Mouse (Mus musculus) hindbrain, embryonic 16.5 days (tissue): ENCODE data around the gene Cd3g. TPM values are rescaled to one million over a fixed set of nuclear protein-coding genes. Genes with fewer than 3 reads are reported as not detected.

ENCODE experiments used
- ATAC-seq: fragments of 200-750 bp; cut with Nextera tagmentation; 2 replicates; pipeline ENCODE4 v1.8.0; 2017; ENCODE audit warnings: moderate TSS enrichment, moderate library complexity
- H3K27ac ChIP-seq: fragments of 300-500 bp; sonication (generic); 2 replicates; pipeline ENCODE4 v1.5.1; 2014; ENCODE audit warnings: low read depth, mild to moderate bottlenecking, control low read depth, low read length, moderate library complexity
- H3K27me3 ChIP-seq: fragments of 300-500 bp; sonication (generic); replicated peaks from 2 replicates; pipeline ENCODE4 v1.6.1; 2014; ENCODE audit warnings: low read length; ENCODE audit not compliant: control insufficient read depth, insufficient read depth
- H3K36me3 ChIP-seq: fragments of 300-500 bp; sonication (generic); 2 replicates; pipeline ENCODE4 v1.6.1; 2014; ENCODE audit warnings: mild to moderate bottlenecking, low read length, moderate library complexity, mixed read lengths; ENCODE audit not compliant: control insufficient read depth, insufficient read depth
- H3K4me1 ChIP-seq: fragments of 300-500 bp; sonication (generic); 2 replicates; pipeline ENCODE4 v1.6.1; 2014; ENCODE audit warnings: low read depth, low read length; ENCODE audit not compliant: control insufficient read depth, insufficient read depth
- H3K4me2 ChIP-seq: fragments of 300-500 bp; sonication (generic); 2 replicates; pipeline ENCODE4 v1.6.1; 2014; ENCODE audit warnings: mild to moderate bottlenecking, low read length, control low read depth, moderate library complexity
- H3K4me3 ChIP-seq: fragments of 300-500 bp; sonication (generic); 2 replicates; pipeline ENCODE4 v1.5.1; 2014; ENCODE audit warnings: mild to moderate bottlenecking, low read length, control low read depth, moderate library complexity
- H3K9ac ChIP-seq: fragments of 300-500 bp; sonication (generic); 2 replicates; pipeline ENCODE4 v1.6.1; 2014; ENCODE audit warnings: low read depth, mild to moderate bottlenecking, control low read depth, low read length, moderate library complexity
- H3K9me3 ChIP-seq: fragments of 300-500 bp; sonication (generic); 2 replicates; pipeline ENCODE4 v1.6.1; 2014; ENCODE audit warnings: mild to moderate bottlenecking, low read length, moderate library complexity; ENCODE audit not compliant: control insufficient read depth
- WGBS: fragments of 180-500 bp; shearing (Covaris S2); extraction: QIAGEN DNeasy Blood & Tissue Kit; methylation state at CpG from one replicate; pipeline ENCODE4 v1.1.7; 2014; 5-methylcytosine and 5-hydroxymethylcytosine counted together
- polyA plus RNA-seq: library from polyadenylated mRNA; unstranded; fragments of >200 nt; fragmentation: Nextera tagmentation; extraction: Ambion mirVana; gene quantifications from 2 replicates; pipeline ENCODE4 v1.2.1, GENCODE M21; 2015

Gene Cd3g
- polyA plus RNA-seq, 1 experiment from 2014 or later: not detected

DNA sequence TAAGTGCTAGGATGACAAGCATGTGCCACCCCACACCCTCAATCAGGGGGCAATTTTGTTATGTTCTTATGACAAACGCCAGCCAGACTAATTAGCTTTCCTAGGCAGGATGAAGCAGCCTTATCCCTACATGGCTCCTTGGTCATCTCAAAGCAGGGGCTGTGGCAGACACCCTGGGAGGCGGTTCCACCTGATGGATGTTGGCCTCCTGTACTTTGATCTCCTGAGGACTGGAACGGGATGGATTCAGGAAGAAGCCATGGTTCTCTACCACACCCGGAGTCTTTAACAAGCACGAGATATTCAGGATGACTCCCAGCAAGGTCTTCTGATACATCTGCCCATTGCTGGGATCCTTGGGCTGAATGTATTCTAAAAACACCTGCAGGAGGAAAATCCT, 32.4 kb downstream of the Cd3g start:
- H3K4me3 ChIP-seq: no peak overlapping the region
- no peak overlapping the region for H3K4me2 ChIP-seq
- no peak overlapping the region for H3K27ac ChIP-seq
- H3K4me1 ChIP-seq: no peaks in the 10 kb centered on the region
- no peak overlapping the region for H3K9ac ChIP-seq
- H3K9me3 ChIP-seq: no peaks in the 10 kb centered on the region
- 87% methylated on average over 5 of the region's 5 CpGs for WGBS
- ATAC-seq: no peak
- H3K27me3 ChIP-seq: no peaks in the 10 kb centered on the region
- peaks cover 46% of the 10 kb centered on the region for H3K36me3 ChIP-seq

- H3K9ac ChIP-seq: no peak overlapping the region
- no peak overlapping the region for H3K4me2 ChIP-seq
- no peaks in the 10 kb centered on the region for H3K9me3 ChIP-seq
- H3K4me1 ChIP-seq: no peaks in the 10 kb centered on the region
- ATAC-seq: no peak
- H3K27ac ChIP-seq: no peak overlapping the region
- peaks cover 40% of the 10 kb centered on the region for H3K36me3 ChIP-seq
- H3K27me3 ChIP-seq: no peaks in the 10 kb centered on the region
- 94% methylated on average over 7 of the region's 7 CpGs for WGBS
- no peak overlapping the region for H3K4me3 ChIP-seq
Observed at GRCm38 (mm10) chr9:44946185-44946695, 34.0 kb downstream of the Cd3g start.

- H3K9ac ChIP-seq: no peak overlapping the region
- no peak overlapping the region for H3K4me2 ChIP-seq
- no peaks in the 10 kb centered on the region for H3K9me3 ChIP-seq
- H3K27me3 ChIP-seq: no peaks in the 10 kb centered on the region
- no peaks in the 10 kb centered on the region for H3K4me1 ChIP-seq
- no peak overlapping the region for H3K4me3 ChIP-seq
- ATAC-seq: no peak
- WGBS: 98% methylated on average over 4 of the region's 4 CpGs
- H3K36me3 ChIP-seq: peaks cover 35% of the 10 kb centered on the region
- H3K27ac ChIP-seq: no peak overlapping the region
Observed at GRCm38 (mm10) chr9:44942421-44942820, 37.8 kb downstream of the Cd3g start.

- 93% methylated on average over 4 of the region's 4 CpGs for WGBS
- Histone ChIP-seq H3K4me3 (no peak overlapping the region), H3K27me3 (no peaks in the 10 kb centered on the region), H3K9ac (no peak overlapping the region), H3K4me2 (no peak overlapping the region), H3K27ac (no peak overlapping the region), H3K9me3 (no peaks in the 10 kb centered on the region), H3K4me1 (no peaks in the 10 kb centered on the region), H3K36me3 (peaks cover 42% of the 10 kb centered on the region)
- no peak for ATAC-seq
Observed at GRCm38 (mm10) chr9:44941756-44942155, 38.5 kb downstream of the Cd3g start.

DNA sequence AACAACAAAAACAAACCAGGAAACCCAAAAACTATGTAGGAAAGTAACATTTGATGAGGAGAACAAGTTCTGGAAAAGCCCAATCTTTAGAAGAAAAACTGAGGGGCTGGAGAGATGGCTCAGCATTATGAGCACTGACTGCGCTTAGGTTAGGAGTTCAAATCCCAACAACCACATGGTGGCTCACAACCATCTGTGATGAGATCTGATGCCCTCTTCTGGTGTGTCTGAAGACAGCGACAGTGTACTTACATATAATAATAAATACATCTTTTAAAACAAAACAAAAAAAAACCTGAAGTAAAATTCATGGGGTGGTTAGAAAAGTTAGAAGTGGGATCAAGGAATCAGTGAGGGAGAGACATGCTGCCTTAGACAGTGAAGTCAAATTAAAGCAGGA, 58.7 kb downstream of the Cd3g start:
- Histone ChIP-seq H3K9ac (no peak overlapping the region; the same call in 1 of the 2 replicates), H3K27ac (peak overlapping the region; percentile 92), H3K27me3 (no peaks in the 10 kb centered on the region), H3K4me2 (peak overlapping the region; percentile 68), H3K4me1 (peaks cover 5% of the 10 kb centered on the region), H3K36me3 (no peaks in the 10 kb centered on the region), H3K4me3 (peak overlapping the region; percentile 71), H3K9me3 (no peaks in the 10 kb centered on the region)
- no peak for ATAC-seq
- WGBS: 72% methylated on average over 2 of the region's 2 CpGs

DNA sequence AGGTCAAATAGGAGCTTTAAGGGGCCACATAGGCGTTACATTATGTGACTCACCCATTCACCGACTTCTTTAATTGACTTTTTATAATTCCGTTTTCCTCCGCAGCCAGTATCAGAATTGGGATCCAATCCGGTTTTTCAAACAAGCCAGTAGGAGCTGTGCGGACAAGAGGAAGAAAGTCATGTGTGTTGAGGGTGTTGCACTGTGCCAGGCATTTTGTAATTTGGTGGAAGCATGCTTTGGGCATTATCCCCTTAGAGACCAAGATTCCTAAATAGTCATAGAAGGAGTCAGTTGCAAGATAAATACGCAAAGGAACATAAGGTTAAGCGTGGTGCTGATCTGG, 59.1 kb downstream of the Cd3g start:
- H3K9ac ChIP-seq: peak overlapping the region; percentile 84
- WGBS: under 1% methylated on average over 8 of the region's 8 CpGs
- ATAC-seq: peak; percentile 91
- peak overlapping the region; percentile 92 for H3K27ac ChIP-seq
- H3K4me1 ChIP-seq: peaks cover 5% of the 10 kb centered on the region
- H3K4me2 ChIP-seq: peak overlapping the region; percentile 68
- H3K27me3 ChIP-seq: no peaks in the 10 kb centered on the region
- peak overlapping the region; percentile 71 for H3K4me3 ChIP-seq
- no peaks in the 10 kb centered on the region for H3K36me3 ChIP-seq
- H3K9me3 ChIP-seq: no peaks in the 10 kb centered on the region

DNA sequence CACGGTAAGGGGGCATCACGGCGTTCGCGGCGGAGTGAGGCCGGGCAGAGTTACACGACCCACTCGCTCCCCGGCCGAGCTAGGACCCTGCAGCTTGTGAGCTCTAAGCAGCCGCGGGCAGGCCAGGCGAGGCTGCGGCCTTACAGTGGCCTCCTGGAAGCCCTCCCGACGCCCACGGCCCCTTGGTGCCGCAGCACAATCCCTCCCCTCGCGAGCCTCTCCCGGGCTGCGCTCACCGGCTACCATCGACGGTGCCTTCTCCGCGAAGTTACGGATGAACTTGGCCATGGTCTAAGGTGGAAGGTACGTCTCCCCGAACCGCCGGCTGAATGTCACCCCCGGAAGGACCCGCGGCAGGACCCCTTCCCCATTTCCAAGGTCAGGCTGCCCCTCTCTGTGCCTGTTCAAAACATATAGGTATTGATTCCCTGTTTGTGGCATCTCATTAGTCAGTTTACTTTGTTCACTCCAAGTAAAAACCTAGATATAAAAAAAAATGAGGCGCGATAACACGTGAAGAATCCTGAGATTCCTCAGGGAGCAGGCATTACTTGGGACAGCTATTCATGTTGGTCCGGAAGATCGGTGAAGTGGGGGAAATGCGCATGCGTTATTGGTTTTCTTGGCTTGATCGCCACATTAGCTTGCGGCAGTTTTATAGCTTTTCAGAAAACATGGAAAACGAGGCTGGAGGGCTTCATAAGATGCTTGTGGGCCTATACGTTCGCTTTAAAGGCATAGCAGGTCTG, 59.7 kb downstream of the Cd3g start, which contains the start of gene Atp5l:
Atp5l (minus strand) TSS at position 369 of the 749 bp plus-strand sequence.
- under 1% methylated on average over 48 of the region's 48 CpGs for WGBS
- H3K27me3 ChIP-seq: no peaks in the 10 kb centered on the region
- H3K9ac ChIP-seq: peak within 1 kb of the TSS; percentile 84
- H3K4me2 ChIP-seq: peak within 1 kb of the TSS; percentile 87
- no peaks in the 10 kb centered on the region for H3K36me3 ChIP-seq
- peak; percentile 93 for ATAC-seq
- peaks cover 5% of the 10 kb centered on the region for H3K4me1 ChIP-seq
- peak within 1 kb of the TSS; percentile 92 for H3K27ac ChIP-seq
- peak within 1 kb of the TSS; percentile 71 for H3K4me3 ChIP-seq
- no peaks in the 10 kb centered on the region for H3K9me3 ChIP-seq

GRCm38 (mm10) chr9:44919606-44920005, 60.6 kb downstream of the Cd3g start:
- Histone ChIP-seq H3K4me1 (peaks cover 12% of the 10 kb centered on the region), H3K9me3 (no peaks in the 10 kb centered on the region), H3K36me3 (no peaks in the 10 kb centered on the region), H3K27me3 (no peaks in the 10 kb centered on the region), H3K9ac (peak overlapping the region; percentile 84), H3K4me3 (peak overlapping the region; percentile 71), H3K27ac (no peak overlapping the region), H3K4me2 (peak overlapping the region; percentile 87)
- no peak for ATAC-seq
- 44% methylated on average over 2 of the region's 2 CpGs for WGBS
